Mouse (Mus musculus) liver, embryonic 12.5 days (tissue): ENCODE data around the gene Rp9. TPM values are rescaled to one million over a fixed set of nuclear protein-coding genes. Genes with fewer than 3 reads are reported as not detected.
"Not testable (repeated sequence)": the region's sequence is repeated elsewhere in the genome, so short reads cannot be mapped to it uniquely, and the experiment has no call there.

ENCODE experiments used
- ATAC-seq: fragments of 200-750 bp; cut with Nextera tagmentation; 2 replicates; pipeline ENCODE4 v1.8.0; 2017; ENCODE audit warnings: moderate number of reproducible peaks, mild to moderate bottlenecking, moderate library complexity
- H3K27ac ChIP-seq: fragments of 300-500 bp; sonication (generic); 2 replicates; pipeline ENCODE4 v1.5.1; 2016; ENCODE audit warnings: mild to moderate bottlenecking
- H3K27me3 ChIP-seq: fragments of 300-500 bp; sonication (generic); replicated peaks from 2 replicates; pipeline ENCODE4 v1.6.1; 2016; ENCODE audit warnings: mild to moderate bottlenecking, moderate library complexity
- H3K36me3 ChIP-seq: fragments of 300-500 bp; sonication (generic); 2 replicates; pipeline ENCODE4 v1.6.1; 2016; ENCODE audit warnings: mild to moderate bottlenecking, moderate library complexity
- H3K4me1 ChIP-seq: fragments of 300-500 bp; sonication (generic); 2 replicates; pipeline ENCODE4 v1.6.1; 2016
- H3K4me2 ChIP-seq: fragments of 300-500 bp; sonication (generic); 2 replicates; pipeline ENCODE4 v1.6.1; 2016; ENCODE audit warnings: mild to moderate bottlenecking, moderate library complexity
- H3K4me3 ChIP-seq: fragments of 300-500 bp; sonication (generic); 2 replicates; pipeline ENCODE4 v1.5.1; 2016; ENCODE audit warnings: mild to moderate bottlenecking, moderate library complexity
- H3K9ac ChIP-seq: fragments of 300-500 bp; sonication (generic); 2 replicates; pipeline ENCODE4 v1.6.1; 2016; ENCODE audit warnings: mild to moderate bottlenecking, moderate library complexity
- H3K9me3 ChIP-seq: fragments of 300-500 bp; sonication (generic); replicated peaks from 2 replicates; pipeline ENCODE4 v1.6.1; 2016; ENCODE audit warnings: mild to moderate bottlenecking, moderate library complexity
- WGBS: fragments of 180-500 bp; shearing (Covaris S2); methylation state at CpG from one replicate; pipeline ENCODE4 v1.1.7; 2016; ENCODE audit not compliant: insufficient replicate concordance; 5-methylcytosine and 5-hydroxymethylcytosine counted together
- polyA plus RNA-seq: library from polyadenylated mRNA; unstranded; fragments of >200 nt; fragmentation: Nextera tagmentation; extraction: Ambion mirVana; gene quantifications from 2 replicates; pipeline ENCODE4 v1.2.1, GENCODE M21; 2016

The Rp9 gene
- polyA plus RNA-seq, 1 experiment from 2014 or later, result 55.7 TPM

GRCm38 (mm10) chr9:22411002-22411857 lies 58.3 kb downstream of the Rp9 start, which contains the start of gene 9530077C05Rik:
TSS of gene 9530077C05Rik (plus strand) at chr9:22411513.
- peak within 1 kb of the TSS; percentile 71 for H3K9ac ChIP-seq
- H3K9me3 ChIP-seq, result no peaks in the 10 kb centered on the region
- ATAC-seq, result peak; percentile 99
- WGBS, result 3% methylated on average over 42 of the region's 43 CpGs
- no peaks in the 10 kb centered on the region for H3K36me3 ChIP-seq
- peaks cover 5% of the 10 kb centered on the region; the same call in 1 of the 2 replicates for H3K27me3 ChIP-seq
- H3K4me2 ChIP-seq, result peak within 1 kb of the TSS; percentile 92
- H3K27ac ChIP-seq, result 0 out of 2 replicates have a peak within 1 kb of the TSS, but pooled peaks have one; percentile 30
- peak within 1 kb of the TSS; percentile 69 for H3K4me3 ChIP-seq
- peaks cover 5% of the 10 kb centered on the region; the same call in 1 of the 2 replicates for H3K4me1 ChIP-seq

- Histone ChIP-seq H3K36me3 (no peaks in the 10 kb centered on the region), H3K9me3 (no peaks in the 10 kb centered on the region)
- WGBS, result 72% methylated on average over 7 of the region's 7 CpGs
These were observed 60.0 kb downstream of the Rp9 start for GRCm38 (mm10) chr9:22409501-22409900.

GRCm38 (mm10) chr9:22408344-22408743 lies 61.2 kb downstream of the Rp9 start:
- not testable (repeated sequence) for H3K9ac ChIP-seq, ATAC-seq, H3K27ac ChIP-seq, H3K36me3 ChIP-seq, H3K4me1 ChIP-seq, H3K4me2 ChIP-seq, H3K4me3 ChIP-seq, H3K9me3 ChIP-seq, H3K27me3 ChIP-seq
- WGBS, result 15% methylated on average over 4 of the region's 4 CpGs

More at GRCm38 (mm10) chr9:22409501-22409900, 60.0 kb downstream of the Rp9 start:
- Histone ChIP-seq H3K4me3 (no peak overlapping the region), H3K4me2 (no peak overlapping the region), H3K27me3 (0 out of 2 replicates have a peak, but pooled peaks cover 5% of the 10 kb centered on the region), H3K4me1 (peaks cover 5% of the 10 kb centered on the region; the same call in 1 of the 2 replicates), H3K27ac (no peak overlapping the region), H3K9ac (no peak overlapping the region)
- no peak for ATAC-seq

- ATAC-seq, H3K4me2 ChIP-seq, H3K4me3 ChIP-seq, H3K9ac ChIP-seq, H3K27me3 ChIP-seq, H3K36me3 ChIP-seq, H3K27ac ChIP-seq, H3K9me3 ChIP-seq, H3K4me1 ChIP-seq: not testable (repeated sequence)
- WGBS, result 58% methylated on average over 4 of the region's 4 CpGs
These were observed 61.9 kb downstream of the Rp9 start for GRCm38 (mm10) chr9:22407633-22408032.

GRCm38 (mm10) chr9:22405414-22405813 lies 64.1 kb downstream of the Rp9 start:
- no peaks in the 10 kb centered on the region for H3K4me1 ChIP-seq
- no peaks in the 10 kb centered on the region for H3K27me3 ChIP-seq
- no peaks in the 10 kb centered on the region for H3K36me3 ChIP-seq
- H3K4me3 ChIP-seq, result no peak overlapping the region
- H3K9ac ChIP-seq, result no peak overlapping the region
- no peaks in the 10 kb centered on the region for H3K9me3 ChIP-seq
- no peak overlapping the region for H3K27ac ChIP-seq
- no peak overlapping the region for H3K4me2 ChIP-seq
- 75% methylated on average over 3 of the region's 3 CpGs for WGBS
- no peak for ATAC-seq

GRCm38 (mm10) chr9:22403501-22403900 lies 66.0 kb downstream of the Rp9 start:
- H3K4me3 ChIP-seq, H3K9me3 ChIP-seq, H3K4me1 ChIP-seq, H3K27ac ChIP-seq, H3K4me2 ChIP-seq, ATAC-seq, H3K9ac ChIP-seq, H3K36me3 ChIP-seq, H3K27me3 ChIP-seq: not testable (repeated sequence)
- WGBS, result 59% methylated on average over 2 of the region's 2 CpGs

- Histone ChIP-seq H3K4me1 (no peaks in the 10 kb centered on the region), H3K36me3 (no peaks in the 10 kb centered on the region), H3K4me2 (no peak overlapping the region), H3K27ac (no peak overlapping the region), H3K9me3 (no peaks in the 10 kb centered on the region), H3K27me3 (no peaks in the 10 kb centered on the region), H3K9ac (no peak overlapping the region), H3K4me3 (no peak overlapping the region)
- no peak for ATAC-seq
- 62% methylated on average over 3 of the region's 3 CpGs for WGBS
These were observed 66.6 kb downstream of the Rp9 start for GRCm38 (mm10) chr9:22402976-22403375.

- Histone ChIP-seq H3K27me3 (no peaks in the 10 kb centered on the region), H3K4me3 (no peak overlapping the region), H3K27ac (no peak overlapping the region), H3K4me1 (no peaks in the 10 kb centered on the region), H3K9ac (no peak overlapping the region), H3K9me3 (no peaks in the 10 kb centered on the region), H3K36me3 (no peaks in the 10 kb centered on the region), H3K4me2 (no peak overlapping the region)
- WGBS, result 57% methylated on average over 6 of the region's 6 CpGs
- ATAC-seq, result no peak
These were observed 67.5 kb downstream of the Rp9 start for GRCm38 (mm10) chr9:22402001-22402400.

- H3K36me3 ChIP-seq, result no peaks in the 10 kb centered on the region
- no peaks in the 10 kb centered on the region for H3K9me3 ChIP-seq
- H3K4me2 ChIP-seq, result no peak overlapping the region
- 67% methylated on average over 4 of the region's 4 CpGs for WGBS
- no peaks in the 10 kb centered on the region for H3K27me3 ChIP-seq
- H3K4me1 ChIP-seq, result no peaks in the 10 kb centered on the region
- H3K4me3 ChIP-seq, result no peak overlapping the region
- no peak overlapping the region for H3K27ac ChIP-seq
- H3K9ac ChIP-seq, result no peak overlapping the region; the same call in 1 of the 2 replicates
- ATAC-seq, result no peak
These were observed 70.5 kb downstream of the Rp9 start for GRCm38 (mm10) chr9:22399021-22399420.

GRCm38 (mm10) chr9:22394725-22395124 lies 74.8 kb downstream of the Rp9 start:
- WGBS, result 72% methylated on average over 2 of the region's 2 CpGs
- ATAC-seq, result no peak
- peaks cover 12% of the 10 kb centered on the region for H3K4me1 ChIP-seq

GRCm38 (mm10) chr9:22390390-22390789 lies 79.2 kb downstream of the Rp9 start:
- Histone ChIP-seq H3K36me3 (peaks cover 10% of the 10 kb centered on the region), H3K9ac (peak overlapping the region; percentile 99; the same call in 1 of the 2 replicates), H3K4me1 (peaks cover 38% of the 10 kb centered on the region), H3K4me2 (no peak overlapping the region), H3K4me3 (no peak overlapping the region), H3K27ac (0 out of 2 replicates have a peak overlapping the region, but pooled peaks have one; percentile 29), H3K9me3 (no peaks in the 10 kb centered on the region), H3K27me3 (no peaks in the 10 kb centered on the region)
- 62% methylated on average over 5 of the region's 5 CpGs for WGBS
- no peak for ATAC-seq

More at GRCm38 (mm10) chr9:22394725-22395124, 74.8 kb downstream of the Rp9 start:
- Histone ChIP-seq H3K36me3 (no peaks in the 10 kb centered on the region), H3K27me3 (no peaks in the 10 kb centered on the region), H3K9ac (no peak overlapping the region), H3K4me2 (no peak overlapping the region), H3K4me3 (no peak overlapping the region), H3K27ac (no peak overlapping the region), H3K9me3 (no peaks in the 10 kb centered on the region)

GRCm38 (mm10) chr9:22389736-22390245 lies 79.8 kb downstream of the Rp9 start:
- Histone ChIP-seq H3K27me3 (no peaks in the 10 kb centered on the region), H3K9ac (peak overlapping the region; percentile 99), H3K4me2 (peak overlapping the region; percentile 92), H3K9me3 (no peaks in the 10 kb centered on the region), H3K4me3 (peak overlapping the region; percentile 98), H3K36me3 (peaks cover 15% of the 10 kb centered on the region), H3K27ac (peak overlapping the region; percentile 98), H3K4me1 (peaks cover 44% of the 10 kb centered on the region)
- no peak for ATAC-seq
- 41% methylated on average over 6 of the region's 6 CpGs for WGBS
